Mouse (Mus musculus): ENCODE results near the gene Fkbp11. TPM values are rescaled to one million over a fixed set of nuclear protein-coding genes. Genes with fewer than 3 reads are reported as not detected.
"Not testable (repeated sequence)": the region's sequence is repeated elsewhere in the genome, so short reads cannot be mapped to it uniquely, and the experiment has no call there.

Fkbp11 gene
- polyA plus RNA-seq, 1 experiment from 2014 or later: 3.8 TPM

GRCm38 (mm10) chr15:98747296-98747695 is 19.3 kb upstream of the Fkbp11 start:
- Histone ChIP-seq H3K27me3 (ENCODE audit: control insufficient read depth, insufficient read depth, low read length) (no peaks in the 10 kb centered on the region), H3K9ac (replicated peaks; ENCODE audit: low read length) (no peak overlapping the region), H3K36me3 (ENCODE audit: control insufficient read depth, insufficient read depth, low read length) (peaks cover 11% of the 10 kb centered on the region), H3K4me2 (ENCODE audit: low read length) (no peak overlapping the region), H3K9me3 (ENCODE audit: control insufficient read depth, low read length) (no peaks in the 10 kb centered on the region), H3K4me1 (ENCODE audit: control insufficient read depth, insufficient read depth, low read length) (no peaks in the 10 kb centered on the region), H3K27ac (replicated peaks; ENCODE audit: low read depth, low read length) (no peak overlapping the region), H3K4me3 (replicated peaks; ENCODE audit: low read depth, low read length) (no peak overlapping the region)
- ATAC-seq (ENCODE audit: low FRiP score, low TSS enrichment): no peak
- no peak for DNase-seq
- 88% methylated on average over 6 of the region's 6 CpGs for WGBS

DNA sequence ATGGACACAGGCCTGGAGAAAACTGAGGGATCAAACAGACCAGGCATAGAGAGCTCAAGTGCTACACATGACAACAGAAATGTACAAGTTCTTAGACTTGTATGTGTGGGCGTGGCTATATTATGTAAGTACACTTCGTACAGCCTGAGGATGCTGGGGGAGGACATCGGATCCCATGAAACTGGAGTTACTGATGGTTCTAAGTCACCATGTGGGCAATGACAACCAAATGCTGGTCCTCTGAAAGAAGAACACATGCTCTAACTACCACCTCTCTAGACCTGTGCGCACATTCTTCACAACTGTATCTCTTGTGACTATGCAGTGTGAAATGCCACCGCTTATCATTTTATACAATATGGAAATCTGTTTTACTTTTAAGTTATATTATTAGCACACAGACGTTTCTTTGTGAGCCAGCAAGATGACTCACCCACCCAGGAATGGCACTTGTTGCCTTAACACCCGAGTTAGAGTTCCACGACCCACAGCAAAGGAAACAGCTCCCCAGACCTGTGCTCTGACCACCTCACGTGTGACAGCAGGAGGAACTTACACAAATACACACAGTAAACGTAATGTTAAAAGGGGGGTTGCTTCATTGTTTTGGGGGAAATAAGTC is 18.5 kb upstream of the Fkbp11 start:
- Histone ChIP-seq H3K9me3 (ENCODE audit: control insufficient read depth, low read length) (no peaks in the 10 kb centered on the region), H3K4me1 (ENCODE audit: control insufficient read depth, insufficient read depth, low read length) (no peaks in the 10 kb centered on the region), H3K9ac (replicated peaks; ENCODE audit: low read length) (no peak overlapping the region), H3K36me3 (ENCODE audit: control insufficient read depth, insufficient read depth, low read length) (peaks cover 20% of the 10 kb centered on the region), H3K4me2 (ENCODE audit: low read length) (no peak overlapping the region), H3K27ac (replicated peaks; ENCODE audit: low read depth, low read length) (no peak overlapping the region), H3K4me3 (replicated peaks; ENCODE audit: low read depth, low read length) (no peak overlapping the region), H3K27me3 (ENCODE audit: control insufficient read depth, insufficient read depth, low read length) (no peaks in the 10 kb centered on the region)
- DNase-seq: no peak
- whole genome bisulfite sequencing: 95% methylated on average over 10 of the region's 10 CpGs
- ATAC-seq (ENCODE audit: low FRiP score, low TSS enrichment): no peak

GRCm38 (mm10) chr15:98743863-98744262 is 15.9 kb upstream of the Fkbp11 start:
- not testable (repeated sequence) for H3K9ac ChIP-seq (replicated peaks; ENCODE audit: low read length); H3K27ac ChIP-seq (replicated peaks; ENCODE audit: low read depth, low read length); H3K4me1 ChIP-seq (ENCODE audit: control insufficient read depth, insufficient read depth, low read length); H3K4me2 ChIP-seq (ENCODE audit: low read length); ATAC-seq (ENCODE audit: low FRiP score, low TSS enrichment); H3K9me3 ChIP-seq (ENCODE audit: control insufficient read depth, low read length); DNase-seq; H3K4me3 ChIP-seq (replicated peaks; ENCODE audit: low read depth, low read length); H3K27me3 ChIP-seq (ENCODE audit: control insufficient read depth, insufficient read depth, low read length)
- 93% methylated on average over 3 of the region's 3 CpGs for WGBS
- H3K36me3 ChIP-seq (ENCODE audit: control insufficient read depth, insufficient read depth, low read length): peaks cover 43% of the 10 kb centered on the region

GRCm38 (mm10) chr15:98742766-98743428 is 14.9 kb upstream of the Fkbp11 start:
- WGBS: 91% methylated on average over 8 of the region's 8 CpGs
- peaks cover 47% of the 10 kb centered on the region for H3K36me3 ChIP-seq (ENCODE audit: control insufficient read depth, insufficient read depth, low read length)
- ATAC-seq (ENCODE audit: low FRiP score, low TSS enrichment): no peak

DNA sequence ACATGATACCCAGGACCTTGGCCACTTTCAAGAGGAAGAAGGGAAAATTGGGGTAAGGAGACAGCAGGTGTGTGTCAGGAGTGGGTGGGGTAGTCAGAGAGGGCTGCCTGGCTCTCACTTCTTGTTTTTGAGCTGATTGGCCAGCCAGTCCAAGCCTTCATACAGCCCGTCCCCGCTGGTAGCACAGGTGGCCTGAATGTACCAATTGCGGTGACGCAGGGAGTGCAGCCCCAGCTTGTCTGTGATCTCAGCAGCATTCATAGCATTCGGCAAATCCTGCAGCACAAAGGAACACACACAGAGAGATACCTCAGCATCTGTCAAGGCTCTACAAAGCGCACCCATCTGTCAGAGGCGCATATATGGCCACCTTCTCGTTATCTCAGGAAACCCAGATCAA is 12.2 kb upstream of the Fkbp11 start:
- no peak for DNase-seq
- Histone ChIP-seq H3K36me3 (ENCODE audit: control insufficient read depth, insufficient read depth, low read length) (peaks cover 68% of the 10 kb centered on the region), H3K4me1 (ENCODE audit: control insufficient read depth, insufficient read depth, low read length) (no peaks in the 10 kb centered on the region), H3K27ac (replicated peaks; ENCODE audit: low read depth, low read length) (no peak overlapping the region), H3K27me3 (ENCODE audit: control insufficient read depth, insufficient read depth, low read length) (no peaks in the 10 kb centered on the region), H3K9me3 (ENCODE audit: control insufficient read depth, low read length) (no peaks in the 10 kb centered on the region), H3K4me2 (ENCODE audit: low read length) (no peak overlapping the region), H3K9ac (replicated peaks; ENCODE audit: low read length) (no peak overlapping the region), H3K4me3 (replicated peaks; ENCODE audit: low read depth, low read length) (no peak overlapping the region)
- WGBS: 88% methylated on average over 8 of the region's 8 CpGs
- ATAC-seq (ENCODE audit: low FRiP score, low TSS enrichment): no peak

More at GRCm38 (mm10) chr15:98742766-98743428, 14.9 kb upstream of the Fkbp11 start:
- DNase-seq: no peak
- H3K4me3 ChIP-seq (replicated peaks; ENCODE audit: low read depth, low read length): no peak overlapping the region
- H3K9ac ChIP-seq (replicated peaks; ENCODE audit: low read length): no peak overlapping the region
- H3K27ac ChIP-seq (replicated peaks; ENCODE audit: low read depth, low read length): no peak overlapping the region
- H3K4me2 ChIP-seq (ENCODE audit: low read length): no peak overlapping the region
- no peaks in the 10 kb centered on the region for H3K27me3 ChIP-seq (ENCODE audit: control insufficient read depth, insufficient read depth, low read length)
- H3K9me3 ChIP-seq (ENCODE audit: control insufficient read depth, low read length): no peaks in the 10 kb centered on the region
- H3K4me1 ChIP-seq (ENCODE audit: control insufficient read depth, insufficient read depth, low read length): no peaks in the 10 kb centered on the region

- no peak overlapping the region for H3K4me3 ChIP-seq (replicated peaks; ENCODE audit: low read depth, low read length)
- DNase-seq (no peak), ATAC-seq (ENCODE audit: low FRiP score, low TSS enrichment) (no peak)
- 63% methylated on average over 4 of the region's 4 CpGs for WGBS
- peaks cover 64% of the 10 kb centered on the region for H3K36me3 ChIP-seq (ENCODE audit: control insufficient read depth, insufficient read depth, low read length)
- H3K4me2 ChIP-seq (ENCODE audit: low read length): no peak overlapping the region
- no peaks in the 10 kb centered on the region for H3K4me1 ChIP-seq (ENCODE audit: control insufficient read depth, insufficient read depth, low read length)
- no peak overlapping the region for H3K27ac ChIP-seq (replicated peaks; ENCODE audit: low read depth, low read length)
- no peak overlapping the region for H3K9ac ChIP-seq (replicated peaks; ENCODE audit: low read length)
- H3K9me3 ChIP-seq (ENCODE audit: control insufficient read depth, low read length): no peaks in the 10 kb centered on the region
- H3K27me3 ChIP-seq (ENCODE audit: control insufficient read depth, insufficient read depth, low read length): no peaks in the 10 kb centered on the region
Observed at GRCm38 (mm10) chr15:98738796-98739195, 10.8 kb upstream of the Fkbp11 start.

DNA sequence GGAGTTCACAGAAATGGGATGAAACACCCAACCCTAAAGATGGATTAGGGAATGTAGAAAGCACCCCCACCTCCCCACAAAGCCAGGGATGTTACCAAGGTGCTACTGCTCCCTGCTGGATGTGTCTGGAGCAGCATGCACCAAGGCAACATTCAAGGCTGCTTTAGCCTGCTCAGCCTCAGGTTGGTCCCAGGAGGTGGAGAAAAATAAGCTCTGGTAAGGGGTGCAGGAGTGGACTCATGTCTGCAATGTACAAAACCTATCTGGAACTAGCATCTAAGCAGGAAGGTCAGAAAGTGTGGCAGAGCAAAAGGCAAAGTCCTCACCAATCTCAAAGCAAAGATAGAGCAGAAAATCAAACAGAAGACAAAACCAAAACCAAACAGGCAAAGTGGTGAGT is 9.9 kb upstream of the Fkbp11 start:
- no peak overlapping the region for H3K27ac ChIP-seq (replicated peaks; ENCODE audit: low read depth, low read length)
- no peak overlapping the region for H3K4me3 ChIP-seq (replicated peaks; ENCODE audit: low read depth, low read length)
- H3K4me1 ChIP-seq (ENCODE audit: control insufficient read depth, insufficient read depth, low read length): no peaks in the 10 kb centered on the region
- H3K4me2 ChIP-seq (ENCODE audit: low read length): no peak overlapping the region
- DNase-seq (no peak), ATAC-seq (ENCODE audit: low FRiP score, low TSS enrichment) (no peak)
- no peak overlapping the region for H3K9ac ChIP-seq (replicated peaks; ENCODE audit: low read length)
- H3K27me3 ChIP-seq (ENCODE audit: control insufficient read depth, insufficient read depth, low read length): no peaks in the 10 kb centered on the region
- H3K9me3 ChIP-seq (ENCODE audit: control insufficient read depth, low read length): no peaks in the 10 kb centered on the region
- peaks cover 64% of the 10 kb centered on the region for H3K36me3 ChIP-seq (ENCODE audit: control insufficient read depth, insufficient read depth, low read length)

DNA sequence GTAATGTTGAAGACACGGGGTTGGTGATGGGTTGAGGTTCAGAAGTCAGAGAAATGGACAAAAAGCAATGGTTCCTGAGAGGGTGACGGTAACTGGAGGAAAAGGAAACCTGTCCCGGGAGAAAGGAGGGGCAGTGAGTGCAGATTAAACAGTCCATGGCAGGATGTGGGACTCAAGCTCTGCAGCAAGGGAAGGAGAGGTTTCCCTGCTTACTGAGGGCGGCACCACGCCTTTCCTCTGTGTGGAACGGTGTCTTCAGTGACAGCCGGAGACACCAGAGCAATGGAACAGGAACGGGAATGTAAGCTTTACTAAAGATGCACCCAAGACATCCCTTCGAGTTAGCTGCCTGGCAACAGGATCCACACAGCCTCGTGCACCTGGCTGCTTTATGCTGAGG is 8.5 kb upstream of the Fkbp11 start:
- whole genome bisulfite sequencing: 93% methylated on average over 10 of the region's 10 CpGs
- no peak for ATAC-seq (ENCODE audit: low FRiP score, low TSS enrichment)
- Histone ChIP-seq H3K9me3 (ENCODE audit: control insufficient read depth, low read length) (no peaks in the 10 kb centered on the region), H3K36me3 (ENCODE audit: control insufficient read depth, insufficient read depth, low read length) (peaks cover 52% of the 10 kb centered on the region), H3K4me1 (ENCODE audit: control insufficient read depth, insufficient read depth, low read length) (no peaks in the 10 kb centered on the region), H3K27me3 (ENCODE audit: control insufficient read depth, insufficient read depth, low read length) (no peaks in the 10 kb centered on the region), H3K27ac (replicated peaks; ENCODE audit: low read depth, low read length) (no peak overlapping the region), H3K9ac (replicated peaks; ENCODE audit: low read length) (no peak overlapping the region), H3K4me2 (ENCODE audit: low read length) (no peak overlapping the region), H3K4me3 (replicated peaks; ENCODE audit: low read depth, low read length) (no peak overlapping the region)
- no peak for DNase-seq

DNA sequence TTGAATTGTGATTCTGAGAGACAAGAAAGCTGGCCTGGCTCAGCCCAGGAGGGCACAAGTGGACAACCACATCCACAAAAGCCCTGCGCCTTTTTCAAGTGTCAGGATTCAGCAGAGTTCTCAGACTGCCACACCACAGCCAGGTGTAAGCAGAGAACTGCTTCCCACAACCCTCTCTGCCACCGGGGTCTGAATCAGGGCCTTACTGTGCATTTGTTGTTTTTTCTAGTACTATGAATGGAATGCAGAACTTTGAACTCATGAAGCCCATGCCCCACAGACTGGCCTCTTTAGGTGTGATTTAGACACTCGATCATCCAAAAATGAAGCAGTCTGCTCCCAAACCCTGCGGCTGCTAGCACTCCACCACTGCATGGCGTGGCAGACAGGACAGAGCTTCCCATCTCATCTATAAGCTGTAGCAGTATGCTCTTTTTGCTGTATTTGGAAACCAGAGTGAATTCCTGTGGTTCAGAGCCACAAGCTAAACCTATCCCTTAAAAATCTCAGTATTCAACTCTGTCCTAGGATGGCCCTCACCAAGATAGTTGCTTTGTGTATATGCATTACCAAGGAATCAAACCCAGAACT is 6.1 kb upstream of the Fkbp11 start:
- Histone ChIP-seq H3K36me3 (ENCODE audit: control insufficient read depth, insufficient read depth, low read length) (peaks cover 27% of the 10 kb centered on the region), H3K9ac (replicated peaks; ENCODE audit: low read length) (no peak overlapping the region), H3K4me2 (ENCODE audit: low read length) (no peak overlapping the region), H3K9me3 (ENCODE audit: control insufficient read depth, low read length) (no peaks in the 10 kb centered on the region), H3K4me1 (ENCODE audit: control insufficient read depth, insufficient read depth, low read length) (no peaks in the 10 kb centered on the region), H3K27me3 (ENCODE audit: control insufficient read depth, insufficient read depth, low read length) (no peaks in the 10 kb centered on the region), H3K27ac (replicated peaks; ENCODE audit: low read depth, low read length) (no peak overlapping the region), H3K4me3 (replicated peaks; ENCODE audit: low read depth, low read length) (no peak overlapping the region)
- no peak for ATAC-seq (ENCODE audit: low FRiP score, low TSS enrichment)
- WGBS: 92% methylated on average over 5 of the region's 5 CpGs
- no peak for DNase-seq
